Mouse (Mus musculus): Measurements from ENCODE around the gene Myo3b.

Myo3b gene

DNA sequence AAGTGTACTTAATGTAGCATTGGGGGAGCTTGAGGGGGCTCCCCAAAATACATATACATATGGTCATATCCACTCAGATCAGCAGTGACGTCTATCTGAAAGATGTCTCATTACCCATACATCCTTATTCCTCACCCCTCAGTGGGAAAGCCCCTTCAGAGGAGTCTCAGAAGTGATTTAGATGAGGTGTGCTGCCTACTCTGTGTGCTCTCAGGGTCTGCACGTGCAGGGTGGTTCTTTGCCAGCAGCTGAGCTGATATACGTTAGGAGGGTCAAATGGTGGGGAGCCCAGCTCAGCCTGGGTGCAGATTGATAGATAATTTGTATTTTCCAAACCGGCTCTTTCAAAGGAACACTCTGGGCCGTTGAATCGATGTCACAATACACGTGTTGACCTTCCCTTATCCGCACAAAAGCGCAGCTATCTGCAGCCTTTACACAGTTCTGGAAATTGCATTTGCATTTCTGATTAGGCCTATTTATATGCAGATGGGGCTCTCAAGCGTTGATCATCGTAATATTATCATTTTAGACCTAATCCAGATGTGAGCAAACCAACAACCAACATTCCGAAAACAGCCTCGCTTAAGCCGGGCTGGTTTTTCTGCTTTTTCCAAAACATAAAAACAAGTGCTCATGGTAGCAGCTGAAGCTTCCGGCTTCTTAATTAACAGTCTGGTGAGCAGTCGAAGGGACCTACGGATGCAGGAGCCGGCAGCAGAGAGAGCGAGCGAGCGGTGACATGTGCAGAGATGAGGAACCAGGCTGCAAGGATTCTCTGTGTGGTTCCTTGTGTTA lies 88.6 kb downstream of the Myo3b start:
- in situ Hi-C loops (cut with MboI, MseI): loop anchor here in 1 of 2 experiments (5.0 to 10.0 kb wide), 3 partner anchors 35 to 435 kb away; partner anchors contain the start of gene Mettl5

DNA sequence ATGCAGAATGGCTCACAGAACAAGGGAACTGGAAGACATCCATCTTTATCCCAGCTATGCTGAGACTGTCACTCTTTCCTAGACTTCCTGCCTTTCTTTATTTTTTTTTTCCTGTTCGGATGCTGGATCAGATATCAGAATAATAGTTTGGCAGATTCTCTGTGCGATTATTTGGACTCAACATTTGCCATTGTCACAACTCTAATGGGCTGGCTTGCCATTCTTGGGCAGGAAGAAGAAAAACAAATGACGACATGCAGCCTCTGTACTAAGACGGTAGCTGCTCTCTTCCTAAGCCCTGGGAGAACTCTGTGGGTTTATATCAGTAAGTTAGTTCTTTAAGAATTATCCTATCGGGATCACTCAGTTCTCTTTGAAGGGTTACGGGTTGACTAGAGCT lies 89.7 kb downstream of the Myo3b start:
- in situ Hi-C loops (cut with MboI, MseI): loop anchor here in 1 of 2 experiments (5.0 to 10.0 kb wide), 3 partner anchors 36 to 434 kb away; partner anchors contain the start of gene Mettl5

DNA sequence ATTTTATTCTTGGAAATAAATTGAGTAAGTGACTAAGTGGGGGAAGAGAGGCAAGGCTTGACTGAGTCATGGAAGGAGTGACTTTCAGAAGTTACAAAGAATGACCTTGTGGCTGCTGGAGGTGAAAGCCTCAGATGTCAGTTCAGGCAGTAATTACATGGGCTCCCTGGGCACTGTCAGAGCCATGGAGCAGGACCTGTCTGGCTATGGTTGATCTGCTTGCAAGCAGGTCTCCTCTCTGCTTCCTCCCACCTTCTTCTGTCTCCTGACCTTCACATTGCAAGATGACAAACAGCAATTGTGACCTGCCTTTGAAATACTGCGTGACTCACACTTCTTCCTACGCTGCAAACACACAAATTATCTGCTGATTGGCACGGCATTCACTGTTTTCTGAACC lies 90.6 kb downstream of the Myo3b start:
- in situ Hi-C loops (cut with MboI, MseI): loop anchor here in 1 of 2 experiments (5.0 to 10.0 kb wide), 3 partner anchors 37 to 433 kb away; partner anchors contain the start of gene Mettl5

DNA sequence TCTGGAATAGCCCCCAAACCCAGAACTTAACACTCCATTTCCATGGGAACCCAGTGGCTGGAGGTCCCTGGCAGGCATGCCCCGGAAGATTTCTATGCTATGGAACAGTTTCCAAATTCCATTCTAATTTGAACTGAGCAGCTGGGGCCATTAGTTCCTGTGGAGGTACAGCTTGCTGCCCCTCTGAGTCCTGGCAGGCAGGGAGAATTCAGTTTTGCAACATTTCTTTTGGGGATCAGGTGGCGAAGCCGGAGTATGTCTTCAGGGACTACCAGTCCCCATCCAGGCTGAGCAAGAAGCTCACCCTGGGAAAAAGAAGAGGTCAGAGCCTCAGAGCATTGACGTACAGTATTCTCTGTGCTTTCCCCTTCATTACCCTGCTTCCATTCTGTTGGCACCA lies 94.4 kb downstream of the Myo3b start:
- in situ Hi-C loops (cut with MboI, MseI): loop anchor here in 1 of 2 experiments (5.0 kb wide), 1 partner anchor 429 kb away; no protein-coding TSS in a partner anchor

DNA sequence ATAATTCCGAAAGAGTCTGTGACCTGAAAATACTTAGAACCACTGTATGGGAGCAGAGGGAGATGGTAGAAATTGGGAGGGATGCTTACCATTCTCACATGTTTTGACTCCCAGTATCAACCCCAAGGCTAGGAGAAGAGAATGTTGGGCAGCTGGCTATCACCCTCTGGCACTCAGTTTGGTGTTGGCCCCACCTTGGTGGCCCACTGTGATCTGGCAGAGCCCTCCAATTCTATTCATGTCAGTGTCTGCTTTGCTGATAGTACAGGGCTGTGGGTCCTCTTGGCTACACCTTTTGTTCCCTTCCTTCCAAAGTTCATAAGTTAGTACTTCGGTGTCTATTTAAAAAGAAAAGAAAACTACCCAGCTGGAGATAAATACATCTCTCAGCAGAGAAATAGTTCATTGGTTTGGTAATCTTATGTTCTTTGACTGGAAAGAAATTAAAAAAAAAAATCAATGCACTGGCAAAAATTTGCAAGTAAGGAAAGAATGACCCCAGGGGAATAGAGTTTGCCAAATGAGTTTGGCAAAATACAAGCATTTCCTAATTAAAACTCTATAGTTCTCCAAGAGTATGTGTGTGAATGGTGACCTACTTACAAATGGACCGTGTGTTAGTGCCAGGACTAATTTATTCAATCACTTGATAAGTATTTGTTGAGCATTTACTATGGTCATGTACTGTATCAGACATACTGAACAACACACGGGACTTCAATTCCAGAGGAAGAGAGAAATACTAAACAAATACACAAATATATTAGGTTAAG lies 98.5 kb downstream of the Myo3b start:
- in situ Hi-C loops (cut with MboI, MseI): no loop called here

DNA sequence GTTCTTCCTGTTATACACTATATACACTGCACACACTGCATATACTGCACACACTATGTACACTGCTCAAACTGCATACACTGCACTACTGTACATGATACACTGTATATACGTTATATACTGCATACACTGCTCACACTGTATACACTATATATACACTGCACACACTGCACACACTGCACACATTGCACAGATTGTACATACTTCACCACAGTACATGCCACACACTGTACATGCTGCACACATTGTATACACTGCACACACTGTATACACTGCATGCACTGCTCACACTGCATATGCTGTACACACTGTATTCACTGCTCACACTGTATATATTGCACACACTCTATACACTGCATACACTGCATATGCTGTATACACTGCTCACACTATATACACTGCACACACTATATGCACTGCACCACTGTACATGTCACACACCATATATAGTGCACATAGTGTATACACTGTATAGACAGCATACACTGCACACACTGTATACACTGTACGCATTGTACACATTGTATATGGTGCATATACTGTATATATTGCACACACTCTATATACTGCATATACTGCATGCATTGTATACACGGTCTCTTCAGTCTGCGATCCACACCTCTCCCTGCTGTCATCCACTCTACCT lies 104.7 kb downstream of the Myo3b start:
- in situ Hi-C loops (cut with MboI, MseI): no loop called here

DNA sequence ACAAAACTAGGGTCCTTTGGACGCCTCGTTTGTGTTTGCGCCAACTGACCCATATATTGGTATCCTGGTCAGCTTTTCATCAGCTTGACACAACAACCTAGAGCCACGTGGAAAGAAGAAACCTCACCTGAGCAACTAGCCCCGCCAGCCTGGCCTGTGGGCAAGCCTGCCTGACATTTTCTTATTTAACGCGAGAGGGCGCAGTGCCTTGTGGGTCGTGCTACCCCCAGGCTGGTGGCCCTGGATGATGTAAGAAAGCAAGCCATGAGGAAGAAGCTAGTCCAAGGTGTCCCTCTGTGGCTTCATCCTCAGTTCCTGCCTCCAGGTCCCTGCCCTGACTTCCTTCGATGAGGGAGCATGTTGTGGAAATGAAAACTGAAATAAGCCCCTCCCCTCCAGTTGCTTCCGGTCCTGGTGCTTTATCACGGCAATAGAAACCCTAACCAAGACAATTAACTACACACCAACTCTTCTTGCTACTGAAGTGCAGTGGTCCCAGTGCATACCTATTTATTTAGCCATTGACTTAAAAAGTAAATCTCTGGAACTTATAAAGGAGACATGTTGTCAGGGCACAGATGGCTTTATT lies 108.2 kb downstream of the Myo3b start:
- in situ Hi-C loops (cut with MboI, MseI): no loop called here

DNA sequence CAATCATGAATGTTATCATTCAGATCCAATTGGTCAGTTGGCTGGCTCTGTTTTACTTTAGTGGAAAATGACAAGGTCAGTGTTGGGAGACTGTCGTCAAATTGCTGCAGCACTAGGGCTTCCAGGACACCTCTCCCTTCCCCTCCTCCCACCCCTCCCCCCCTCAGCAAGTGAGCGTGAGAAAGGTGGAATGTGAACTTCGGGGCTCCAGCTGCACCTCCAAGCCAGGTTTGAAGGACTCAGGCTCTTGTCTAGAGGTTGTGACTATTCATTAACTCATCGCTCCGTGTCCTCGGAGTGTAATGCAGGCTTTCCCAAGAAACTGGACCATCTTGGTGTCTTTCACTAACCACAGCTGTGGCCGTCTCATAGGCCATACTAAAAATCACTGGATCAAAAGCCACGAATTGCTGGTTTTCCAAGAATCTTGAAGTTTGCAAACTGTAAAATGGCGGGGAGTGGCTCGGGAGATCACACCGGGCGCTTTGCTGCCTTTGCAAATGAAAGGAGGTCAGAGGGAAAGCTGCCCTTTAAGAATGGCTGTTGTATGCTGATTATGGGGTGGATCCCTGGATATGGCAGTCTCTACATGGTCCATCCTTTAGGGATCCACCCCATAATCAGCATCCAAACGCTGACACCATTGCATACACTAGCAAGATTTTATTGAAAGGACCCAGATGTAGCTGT lies 110.0 kb downstream of the Myo3b start:
- in situ Hi-C loops (cut with MboI, MseI): no loop called here

DNA sequence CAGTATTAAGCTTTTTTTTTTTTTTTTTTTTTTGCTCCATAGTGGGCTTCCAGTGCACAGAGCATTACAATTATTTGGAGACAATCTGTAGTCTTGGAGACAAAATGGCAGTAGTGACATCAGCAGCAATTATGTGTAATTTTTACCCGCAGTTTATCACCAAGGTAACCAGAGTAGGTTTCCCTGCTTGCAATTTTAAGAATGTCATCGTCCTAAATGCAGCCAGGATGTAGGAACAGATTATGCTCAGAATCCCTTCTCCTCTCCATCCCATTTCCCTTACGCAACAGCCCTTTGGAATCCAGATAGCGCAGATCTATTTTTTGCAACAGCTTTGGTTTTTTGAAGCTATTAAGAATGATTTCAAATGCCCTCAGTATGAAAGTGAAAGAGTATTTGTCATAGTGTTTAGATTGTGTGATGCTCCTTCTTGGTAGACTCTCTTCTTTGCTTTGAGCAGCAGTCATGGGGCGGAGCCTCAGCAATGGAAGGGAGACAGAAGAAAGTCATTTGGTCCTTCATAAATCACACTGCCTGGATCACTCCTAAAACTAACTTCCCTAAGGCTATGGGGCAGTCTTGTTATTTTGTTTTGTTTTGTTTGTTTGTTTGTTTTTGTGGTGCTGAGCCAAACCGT lies 111.6 kb downstream of the Myo3b start:
- in situ Hi-C loops (cut with MboI, MseI): no loop called here

DNA sequence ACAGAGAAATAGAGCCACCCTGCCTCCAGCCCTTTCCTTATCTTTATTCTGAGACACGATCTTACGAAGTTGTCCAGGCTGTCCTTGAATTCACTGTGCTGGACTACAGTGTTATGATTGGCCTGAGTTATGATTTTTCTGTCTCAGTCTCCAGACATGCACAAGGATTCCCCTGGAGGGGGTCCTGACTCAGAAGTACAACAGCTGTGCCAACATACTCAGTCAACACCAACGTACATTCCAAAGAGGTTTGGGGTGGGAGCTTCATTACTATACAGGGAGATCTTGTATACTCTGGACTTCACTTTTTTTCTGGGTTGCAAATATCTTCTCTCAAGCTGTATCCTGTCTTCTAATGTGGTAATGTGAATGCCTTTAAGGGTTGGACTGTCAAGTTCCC lies 113.0 kb downstream of the Myo3b start:
- in situ Hi-C loops (cut with MboI, MseI): no loop called here

DNA sequence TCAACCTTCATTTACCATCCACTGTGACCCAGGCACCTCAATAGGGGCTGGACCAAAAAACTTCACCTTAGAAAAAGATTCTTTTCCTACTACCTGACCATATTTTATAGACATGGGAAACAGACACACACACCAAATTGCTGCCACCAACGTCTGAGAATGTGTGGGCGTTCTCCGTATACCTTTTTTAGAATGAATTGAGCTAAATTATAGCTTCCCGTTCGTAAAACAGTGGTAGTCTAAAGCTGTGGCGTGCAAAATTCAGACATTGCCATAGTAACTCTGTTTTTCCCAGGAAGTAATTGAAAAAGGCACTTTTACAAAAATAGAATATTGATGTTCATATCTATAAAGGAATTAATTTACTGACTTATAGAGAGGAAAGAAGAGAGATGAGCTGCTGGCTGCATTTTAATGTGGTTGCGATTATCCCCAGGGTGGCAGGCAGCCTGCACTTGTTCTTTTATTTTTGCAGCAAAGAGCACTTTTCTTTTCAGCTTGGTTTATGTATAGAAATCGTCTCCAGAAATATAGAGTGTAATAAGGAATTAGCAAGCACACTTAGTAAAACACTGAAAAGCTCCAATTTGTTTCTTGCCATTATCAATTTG lies 116.4 kb downstream of the Myo3b start:
- in situ Hi-C loops (cut with MboI, MseI): no loop called here

DNA sequence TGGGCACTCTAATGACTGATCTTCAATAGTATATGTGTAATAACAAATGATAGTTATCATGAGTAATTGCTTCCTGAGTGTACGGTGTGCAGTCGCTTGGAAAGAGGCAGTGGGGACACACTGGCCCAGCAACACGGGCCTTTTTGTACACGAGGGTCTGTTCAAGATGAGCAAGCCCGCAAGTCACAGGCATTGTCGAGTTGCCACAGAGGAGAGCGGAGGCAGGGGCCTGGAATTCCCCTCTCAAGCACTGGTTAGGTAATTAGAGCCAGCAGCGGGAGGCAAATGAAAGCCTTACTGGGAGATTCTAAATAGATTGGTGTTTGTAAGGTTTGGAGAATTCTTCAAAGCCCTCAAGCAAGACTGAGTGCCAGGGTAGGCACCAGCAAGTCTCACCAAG lies 120.6 kb downstream of the Myo3b start:
- in situ Hi-C loops (cut with MboI, MseI): no loop called here

DNA sequence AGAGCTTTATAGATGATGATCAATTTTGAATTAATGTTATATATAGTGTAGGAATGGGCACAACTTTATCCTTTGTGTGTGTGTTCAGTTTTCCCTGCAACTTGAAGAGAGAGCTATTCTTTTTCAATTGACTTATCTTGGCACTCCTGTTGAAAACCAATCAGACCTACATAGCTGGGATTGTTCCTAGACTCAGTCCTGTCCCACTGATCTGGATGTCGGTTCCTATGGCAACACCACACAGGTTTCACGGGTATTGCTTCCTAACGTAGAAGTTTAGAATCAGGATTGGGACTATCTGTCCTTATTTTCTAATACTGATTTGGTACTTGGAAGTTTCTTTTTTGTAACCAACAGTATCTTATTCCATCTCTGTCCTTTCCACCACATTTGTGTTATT lies 127.3 kb downstream of the Myo3b start:
- in situ Hi-C loops (cut with MboI, MseI): no loop called here

DNA sequence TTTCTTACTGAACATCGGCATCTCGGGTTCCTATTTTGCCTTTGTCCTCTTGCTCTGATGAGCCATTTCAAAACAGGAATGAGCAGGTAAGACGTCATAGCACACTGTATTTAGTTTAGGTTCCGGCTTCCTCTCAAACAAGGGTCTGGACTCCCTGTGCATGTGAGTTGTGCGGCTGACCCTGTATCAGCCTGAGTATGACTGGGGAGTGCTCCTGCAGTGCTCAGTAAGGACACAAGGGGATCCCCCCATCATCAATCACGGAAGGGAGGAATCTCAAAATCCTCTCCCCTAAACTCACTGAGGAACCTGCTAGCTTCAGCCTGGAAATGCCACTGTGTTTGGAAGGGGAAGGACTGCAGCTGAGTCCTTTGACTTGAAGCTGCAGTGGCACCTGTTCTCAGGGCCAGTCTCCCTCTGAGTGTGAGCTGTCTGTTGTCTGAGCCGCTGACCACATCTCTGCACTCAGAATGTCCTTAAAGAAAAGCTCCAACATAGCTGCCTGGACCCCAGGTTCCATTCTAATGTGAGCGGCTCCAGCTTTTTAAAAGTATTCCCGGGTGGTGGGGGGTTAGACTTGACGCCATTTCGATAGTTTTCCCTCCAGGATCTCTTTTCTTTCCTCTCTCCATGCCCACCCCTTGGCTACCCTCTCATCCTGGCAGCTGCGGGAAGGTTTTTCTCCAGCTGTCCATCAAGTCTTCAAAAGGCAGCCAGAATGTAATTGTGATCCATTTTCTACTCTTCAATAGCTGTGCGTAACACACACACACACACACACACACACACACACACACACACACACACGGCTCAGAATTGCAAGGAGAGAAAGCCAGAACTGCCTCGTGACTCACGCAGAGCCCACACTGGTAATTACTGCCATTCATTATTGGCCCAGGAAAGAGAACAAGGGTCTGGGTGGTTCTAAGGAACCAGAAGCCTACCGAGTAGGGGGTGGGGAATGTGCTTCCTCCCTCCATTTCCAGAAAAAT lies 129.3 kb downstream of the Myo3b start:
- in situ Hi-C loops (cut with MboI, MseI): no loop called here

DNA sequence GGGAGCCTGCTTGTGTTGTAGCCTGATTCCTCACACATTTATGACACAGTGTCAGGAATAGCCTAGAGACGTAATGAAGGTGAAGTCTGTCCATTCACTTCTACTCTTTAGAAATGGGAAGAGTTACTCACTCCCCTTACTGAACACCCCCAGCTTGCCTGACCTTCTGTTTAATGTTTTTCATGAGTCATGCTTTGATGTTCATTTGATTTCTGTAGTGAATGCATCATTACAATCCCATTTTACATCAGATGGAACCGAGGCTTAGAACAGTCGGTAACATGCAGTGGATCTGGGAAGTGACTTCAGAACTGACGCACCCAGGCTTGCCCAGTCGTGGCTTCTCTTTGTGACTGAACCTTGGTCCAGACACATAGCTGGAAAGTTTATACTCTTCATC lies 131.5 kb downstream of the Myo3b start:
- in situ Hi-C loops (cut with MboI, MseI): no loop called here

DNA sequence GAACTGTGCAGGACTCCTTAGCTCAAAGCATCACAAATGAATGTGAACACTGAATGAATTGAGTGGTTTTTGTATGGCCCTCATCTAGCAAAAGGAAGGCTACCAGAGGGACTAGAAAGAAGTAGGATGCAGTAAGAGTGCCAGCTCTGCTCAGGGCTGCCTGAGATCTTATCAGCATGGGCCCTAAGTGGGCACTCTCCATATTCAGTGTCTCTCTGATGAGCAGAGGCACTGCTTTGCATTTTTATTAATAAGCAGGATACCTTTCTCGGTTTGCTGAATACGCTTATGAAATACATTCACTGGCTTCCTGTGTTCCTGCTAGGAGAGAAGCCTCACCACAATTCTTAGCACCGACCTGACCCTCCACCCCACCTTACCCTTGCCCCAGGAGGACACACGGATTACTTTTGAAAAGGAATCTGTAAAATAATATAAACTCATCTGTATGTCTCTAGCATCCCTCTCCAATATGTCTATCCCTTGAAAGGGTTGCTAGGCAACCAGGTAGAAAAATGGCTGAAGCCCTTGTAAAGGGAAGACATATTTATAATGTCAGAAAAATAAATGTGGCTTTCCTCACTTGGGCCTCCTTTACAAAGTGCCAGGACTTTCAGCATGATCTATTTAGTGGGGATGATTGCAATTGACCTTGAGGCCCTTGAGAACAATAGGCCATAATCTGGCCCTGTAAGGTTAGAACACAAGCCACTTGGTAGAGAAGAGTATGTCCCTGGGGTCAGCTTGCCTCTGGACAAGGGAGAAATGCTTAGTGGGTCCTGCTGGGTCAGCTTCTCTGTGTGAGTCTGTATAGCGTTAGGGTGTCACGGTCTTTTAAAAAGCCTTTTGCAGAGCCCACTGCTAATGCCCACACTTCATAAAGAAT lies 138.1 kb downstream of the Myo3b start:
- in situ Hi-C loops (cut with MboI, MseI): no loop called here

DNA sequence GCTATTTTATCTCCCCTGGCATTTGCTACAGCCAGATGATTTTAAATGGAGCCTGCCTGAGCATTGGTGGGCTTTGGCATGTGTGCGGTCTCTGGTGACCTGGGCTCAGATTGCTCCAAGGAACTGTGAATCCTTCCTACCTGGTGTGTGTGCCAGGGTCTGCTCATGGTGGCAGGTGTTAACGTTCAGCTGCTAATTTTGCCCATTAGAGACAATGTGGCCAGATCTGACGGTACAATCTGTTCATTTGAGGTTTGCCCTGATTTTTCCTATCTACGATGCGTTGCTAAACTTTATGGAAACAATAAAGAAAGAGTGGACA lies 138.7 kb downstream of the Myo3b start:
- in situ Hi-C loops (cut with MboI, MseI): no loop called here

DNA sequence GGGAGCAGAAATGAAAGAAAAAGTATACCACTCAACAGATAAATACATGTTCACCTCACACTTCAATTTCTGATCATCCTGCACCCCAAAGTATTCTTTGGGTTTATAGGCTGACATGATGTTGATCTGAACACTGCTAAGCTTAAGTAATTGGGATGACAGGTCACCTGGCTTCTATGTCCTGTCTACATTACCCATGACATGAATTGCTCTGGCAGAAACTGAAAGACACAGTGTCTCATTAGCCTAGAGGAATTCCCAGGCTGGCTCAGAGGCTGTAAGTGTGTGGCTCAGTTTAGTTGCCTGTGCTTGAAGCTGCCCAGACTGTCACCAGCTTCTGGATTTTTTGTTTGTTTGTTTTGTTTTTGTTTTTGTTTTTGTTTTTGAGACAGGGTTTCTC lies 139.3 kb downstream of the Myo3b start:
- in situ Hi-C loops (cut with MboI, MseI): no loop called here
